Mouse (Mus musculus) ES-E14 (cell line): ENCODE measurements around the gene Vmn1r181.

Experiments
- HCFC1 ChIP-seq: IDR thresholded peaks from 2 replicates; pipeline ENCODE4 v1.6.1; 2012; ENCODE audit warnings: low read length, inconsistent platforms, borderline replicate concordance; ENCODE audit not compliant: insufficient read depth
- ZNF384 ChIP-seq: IDR thresholded peaks from 2 replicates; pipeline ENCODE4 v1.6.1; 2012; ENCODE audit warnings: low read depth, low read length, inconsistent platforms

GRCm38 (mm10) chr7:24001391-24001790 lies 27.0 kb downstream of the Vmn1r181 start, which contains the start of gene V1rd19:
- no peak for TF ChIP-seq HCFC1
- TF ChIP-seq ZNF384 = no peak
